Mouse (Mus musculus) liver, embryonic 14.5 days (tissue): ENCODE data around the gene Acsbg1. TPM values are rescaled to one million over a fixed set of nuclear protein-coding genes. Genes with fewer than 3 reads are reported as not detected.

Source experiments
- ATAC-seq: fragments of 200-750 bp; cut with Nextera tagmentation; 2 replicates; pipeline ENCODE4 v1.8.0; 2017; ENCODE audit warnings: moderate number of reproducible peaks, mild to moderate bottlenecking, moderate library complexity; ENCODE audit not compliant: insufficient read depth
- DNase-seq, 3 experiments: peaks; one replicate each; pipeline ENCODE4 v3.0.0-alpha.2; 2012 to 2013; ENCODE audit warnings: low read depth in 3 of 3, low spot score in 3 of 3
- H3K27ac ChIP-seq: fragments of 300-500 bp; sonication (generic); 2 replicates; pipeline ENCODE4 v1.5.1; 2014; ENCODE audit warnings: moderate library complexity, mild to moderate bottlenecking, control low read depth, inconsistent platforms
- H3K27me3 ChIP-seq: fragments of 300-500 bp; sonication (generic); 2 replicates; pipeline ENCODE4 v1.6.1; 2014; ENCODE audit warnings: mild to moderate bottlenecking, low read length, moderate library complexity; ENCODE audit not compliant: control insufficient read depth, insufficient read depth
- H3K36me3 ChIP-seq: fragments of 300-500 bp; sonication (generic); replicated peaks from 2 replicates; pipeline ENCODE4 v1.6.1; 2014; ENCODE audit warnings: low read depth; ENCODE audit not compliant: control insufficient read depth, insufficient read depth
- H3K4me1 ChIP-seq, 2 experiments: fragments of 200-500 bp in 1 of 2; fragments of 300-500 bp in 1 of 2; sonication (generic) in 1 of 2; replicated peaks; 2 replicates each; pipeline ENCODE4 v1.6.1; 2012 to 2014; ENCODE audit warnings: antibody characterized with exemption in 1 of 2, inconsistent platforms in 1 of 2, low read length in 1 of 2; ENCODE audit not compliant: control insufficient read depth in 2 of 2, insufficient read depth in 2 of 2
- H3K4me2 ChIP-seq: fragments of 300-500 bp; sonication (generic); 2 replicates; pipeline ENCODE4 v1.6.1; 2014; ENCODE audit warnings: low read depth, mild to moderate bottlenecking, control low read depth, moderate library complexity
- H3K4me3 ChIP-seq, 2 experiments: fragments of 200-500 bp in 1 of 2; fragments of 300-500 bp in 1 of 2; sonication (generic) in 1 of 2; 2 replicates each; pipeline ENCODE4 v1.5.1; 2012 to 2014; ENCODE audit warnings: low read depth in 2 of 2, low read length in 2 of 2, mild to moderate bottlenecking in 2 of 2, control low read depth in 1 of 2, inconsistent platforms in 1 of 2, moderate library complexity in 1 of 2; ENCODE audit not compliant: insufficient read depth in 1 of 2
- H3K9ac ChIP-seq: fragments of 300-500 bp; sonication (generic); replicated peaks from 2 replicates; pipeline ENCODE4 v1.6.1; 2014; ENCODE audit warnings: mild to moderate bottlenecking, control low read depth, moderate library complexity
- H3K9me3 ChIP-seq: fragments of 300-500 bp; sonication (generic); 2 replicates; pipeline ENCODE4 v1.6.1; 2016; ENCODE audit warnings: low read length, mixed read lengths; ENCODE audit not compliant: control insufficient read depth
- CTCF ChIP-seq: IDR thresholded peaks from 2 replicates; pipeline ENCODE4 v1.5.1; 2016; ENCODE audit warnings: antibody characterized with exemption, low read depth, control low read depth
- EP300 ChIP-seq: IDR thresholded peaks from 2 replicates; pipeline ENCODE4 v1.6.1; 2016; ENCODE audit warnings: antibody characterized with exemption, low read depth
- WGBS: fragments of 180-500 bp; shearing (Covaris S2); extraction: QIAGEN DNeasy Blood & Tissue Kit; methylation state at CpG from one replicate; pipeline ENCODE4 v1.1.7; 2014; ENCODE audit not compliant: insufficient replicate concordance; 5-methylcytosine and 5-hydroxymethylcytosine counted together
- polyA plus RNA-seq, 2 experiments: library from polyadenylated mRNA; depleted of rRNA in 1 of 2; stranded (reverse) in 1 of 2; unstranded in 1 of 2; fragments of >200 nt; fragmentation: Nextera tagmentation in 1 of 2; extraction: Ambion mirVana in 1 of 2; gene quantifications; 2 replicates each; pipeline versions ENCODE4 v1.2.1 to v1.2.3; 2012 to 2014

Acsbg1 gene
- polyA plus RNA-seq (2012; rRNA removed) (0.04 and 0.09 TPM in 2 replicates), polyA plus RNA-seq (2014; fragmentation: Nextera tagmentation; extraction: Ambion mirVana) (0.13 TPM in 1 of 2 replicates, not detected in the other)

DNA sequence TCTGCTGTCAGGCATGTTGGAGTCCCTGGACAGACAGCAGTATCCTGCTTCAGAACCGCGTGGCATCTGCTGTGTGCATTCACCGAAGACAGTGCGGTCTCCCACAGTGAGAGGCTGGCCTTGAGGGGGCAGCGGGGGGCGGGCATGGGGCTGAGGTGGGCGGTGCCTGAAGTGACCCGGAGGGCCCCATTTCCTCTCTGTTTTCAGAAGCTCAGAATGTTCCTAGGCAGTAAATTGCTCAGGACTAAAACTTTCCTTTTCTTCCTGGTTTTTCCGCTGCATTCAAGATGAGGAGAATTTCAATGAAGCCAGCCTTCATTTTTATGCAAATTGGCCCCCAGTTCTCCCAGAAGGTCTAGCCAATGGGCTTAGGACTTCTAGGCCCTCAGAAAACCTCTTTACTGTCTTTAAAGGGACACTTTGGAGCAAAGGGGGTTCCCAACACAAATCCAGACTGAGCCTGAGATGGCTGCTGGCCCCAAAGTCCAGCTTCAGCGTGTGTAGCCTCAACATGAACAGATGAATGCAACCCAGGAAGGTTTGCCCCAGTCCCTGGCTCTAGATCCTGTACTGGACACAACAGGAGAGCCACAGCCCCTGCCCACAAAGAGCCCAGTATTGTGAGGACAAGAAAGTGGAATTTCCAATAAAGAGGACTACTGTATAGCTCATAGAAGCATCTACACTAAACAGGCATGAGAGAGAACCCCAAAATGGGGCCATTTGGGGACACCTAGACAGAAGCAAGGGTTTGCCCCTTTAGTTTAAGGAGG, at the start of gene Acsbg1:
Acsbg1 (minus strand) TSS at position 266 of the 773 bp plus-strand sequence.
- H3K9me3 ChIP-seq: no peaks in the 10 kb centered on the region
- H3K4me1 ChIP-seq: no peaks in the 10 kb centered on the region
- no peak within 1 kb of the TSS for H3K27ac ChIP-seq
- ATAC-seq (no peak), DNase-seq (no peak)
- TF ChIP-seq EP300 (no peak), CTCF (no peak)
- H3K36me3 ChIP-seq: no peaks in the 10 kb centered on the region
- no peaks in the 10 kb centered on the region for H3K27me3 ChIP-seq
- no peak within 1 kb of the TSS for H3K4me2 ChIP-seq
- 27% methylated on average over 10 of the region's 10 CpGs for WGBS
- H3K9ac ChIP-seq: no peak within 1 kb of the TSS
- no peak within 1 kb of the TSS for H3K4me3 ChIP-seq

DNA sequence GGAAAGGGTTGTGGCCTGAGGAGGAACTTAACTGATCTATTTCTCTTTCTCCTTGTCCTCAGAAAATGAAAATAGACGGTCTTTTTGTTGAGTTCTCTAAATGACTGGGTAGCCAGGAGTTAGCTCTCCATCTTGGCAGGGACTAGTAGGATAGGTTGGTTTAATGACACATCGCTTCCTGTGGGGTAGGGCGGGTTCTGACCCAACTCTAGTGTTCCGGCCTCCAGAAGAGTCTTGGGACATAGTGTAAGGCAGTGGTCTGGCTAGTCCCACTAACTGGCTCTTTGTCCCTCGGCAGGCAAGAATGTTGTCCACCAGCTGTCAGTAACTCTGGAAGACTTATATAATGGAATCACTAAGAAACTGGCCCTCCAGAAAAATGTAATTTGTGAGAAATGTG, 46.4 kb upstream of the Acsbg1 start:
- Histone ChIP-seq H3K27ac (no peak overlapping the region), H3K27me3 (no peaks in the 10 kb centered on the region), H3K4me2 (no peak overlapping the region), H3K4me1 (peaks cover 27 to 33% of the 10 kb centered on the region in 2 experiments), H3K9ac (no peak overlapping the region), H3K4me3 (no peak overlapping the region), H3K36me3 (peaks cover 58% of the 10 kb centered on the region), H3K9me3 (no peaks in the 10 kb centered on the region)
- ATAC-seq: no peak
- DNase-seq: no peak
- WGBS: 84% methylated on average over 5 of the region's 5 CpGs
- TF ChIP-seq CTCF (no peak), EP300 (no peak)

- Histone ChIP-seq H3K9me3 (no peaks in the 10 kb centered on the region), H3K4me1 (peaks cover 33 to 40% of the 10 kb centered on the region in 2 experiments), H3K36me3 (peaks cover 56% of the 10 kb centered on the region), H3K4me2 (no peak overlapping the region), H3K27ac (no peak overlapping the region), H3K27me3 (no peaks in the 10 kb centered on the region), H3K4me3 (no peak overlapping the region), H3K9ac (no peak overlapping the region)
- no peak for DNase-seq
- WGBS: 66% methylated on average over 8 of the region's 8 CpGs
- ATAC-seq: no peak
- TF ChIP-seq CTCF: no peak
- TF ChIP-seq EP300: no peak
These were observed 45.8 kb upstream of the Acsbg1 start for GRCm38 (mm10) chr9:54707288-54707999.

- no peak for DNase-seq
- Histone ChIP-seq H3K36me3 (peaks cover 39% of the 10 kb centered on the region), H3K27ac (peak overlapping the region; percentile 28; the same call in 1 of the 2 replicates), H3K4me1 (peaks cover 50 to 56% of the 10 kb centered on the region in 2 experiments), H3K9ac (peak overlapping the region; percentile 20; the same call in 1 of the 2 replicates), H3K9me3 (no peaks in the 10 kb centered on the region), H3K4me3 (no peak overlapping the region), H3K4me2 (peak overlapping the region; percentile 64), H3K27me3 (peaks cover 5% of the 10 kb centered on the region; the same call in 1 of the 2 replicates)
- TF ChIP-seq CTCF: no peak
- TF ChIP-seq EP300: no peak
- ATAC-seq: no peak
- 7% methylated on average over 1 of the region's 1 CpGs for WGBS
These were observed 43.9 kb upstream of the Acsbg1 start for GRCm38 (mm10) chr9:54705561-54705960.

GRCm38 (mm10) chr9:54704361-54704760, 42.7 kb upstream of the Acsbg1 start:
- WGBS: 14% methylated on average over 5 of the region's 5 CpGs

More at GRCm38 (mm10) chr9:54704361-54704760, 42.7 kb upstream of the Acsbg1 start:
- DNase-seq (peak; percentile 70 to 84 (median 74)), ATAC-seq (peak; percentile 77)
- Histone ChIP-seq H3K4me2 (peak overlapping the region; percentile 64), H3K27me3 (peaks cover 13% of the 10 kb centered on the region), H3K27ac (peak overlapping the region; percentile 96), H3K36me3 (peaks cover 28% of the 10 kb centered on the region), H3K9me3 (no peaks in the 10 kb centered on the region), H3K9ac (peak overlapping the region; percentile 60), H3K4me1 (peaks cover 51 to 58% of the 10 kb centered on the region in 2 experiments), H3K4me3 (peak overlapping the region in 1 of 2 experiments; percentile 97; a peak in 2 of 4 replicates)
- TF ChIP-seq CTCF: no peak
- peak; percentile 87 for TF ChIP-seq EP300
